Mouse (Mus musculus) stomach, postnatal 0 days (tissue): ENCODE results near the gene Gm10192. TPM values are rescaled to one million over a fixed set of nuclear protein-coding genes. Genes with fewer than 3 reads are reported as not detected.

Experiments
- ATAC-seq: fragments of 200-750 bp; cut with Nextera tagmentation; 2 replicates; pipeline ENCODE4 v1.8.0; 2017; ENCODE audit not compliant: low FRiP score, low TSS enrichment
- DNase-seq: peaks from one replicate; pipeline ENCODE4 v3.0.0-alpha.2; 2016; ENCODE audit warnings: low spot score
- H3K27ac ChIP-seq: fragments of 300-500 bp; sonication (generic); replicated peaks from 2 replicates; pipeline ENCODE4 v1.5.1; 2014; ENCODE audit warnings: mild to moderate bottlenecking, control low read depth
- H3K27me3 ChIP-seq: fragments of 300-500 bp; sonication (generic); 2 replicates; pipeline ENCODE4 v1.6.1; 2014; ENCODE audit warnings: low read length; ENCODE audit not compliant: control insufficient read depth, insufficient read depth
- H3K36me3 ChIP-seq: fragments of 300-500 bp; sonication (generic); 2 replicates; pipeline ENCODE4 v1.6.1; 2014; ENCODE audit warnings: low read length, mixed read lengths; ENCODE audit not compliant: control insufficient read depth, insufficient read depth
- H3K4me1 ChIP-seq: fragments of 300-500 bp; sonication (generic); replicated peaks from 2 replicates; pipeline ENCODE4 v1.6.1; 2014; ENCODE audit warnings: antibody characterized with exemption; ENCODE audit not compliant: control insufficient read depth, insufficient read depth
- H3K4me2 ChIP-seq: fragments of 300-500 bp; sonication (generic); replicated peaks from 2 replicates; pipeline ENCODE4 v1.6.1; 2014; ENCODE audit warnings: low read depth, mild to moderate bottlenecking, control low read depth, moderate library complexity
- H3K4me3 ChIP-seq: fragments of 300-500 bp; sonication (generic); 2 replicates; pipeline ENCODE4 v1.5.1; 2014; ENCODE audit warnings: low read depth, low read length, control low read depth
- H3K9ac ChIP-seq: fragments of 300-500 bp; sonication (generic); 2 replicates; pipeline ENCODE4 v1.6.1; 2014; ENCODE audit warnings: mild to moderate bottlenecking, low read length, control low read depth, mixed read lengths
- H3K9me3 ChIP-seq: fragments of 300-500 bp; sonication (generic); 2 replicates; pipeline ENCODE4 v1.6.1; 2016; ENCODE audit warnings: low read length; ENCODE audit not compliant: control insufficient read depth
- CTCF ChIP-seq: IDR thresholded peaks from 2 replicates; pipeline ENCODE4 v1.5.1; 2016; ENCODE audit warnings: antibody characterized with exemption, low read depth, mild to moderate bottlenecking, moderate library complexity
- EP300 ChIP-seq: optimal IDR thresholded peaks from 2 replicates; pipeline ENCODE3; 2016; ENCODE audit warnings: antibody characterized with exemption
- WGBS: fragments of 180-500 bp; shearing (Covaris S2); extraction: QIAGEN DNeasy Blood & Tissue Kit; methylation state at CpG from one replicate; pipeline ENCODE4 v1.1.7; 2014; 5-methylcytosine and 5-hydroxymethylcytosine counted together
- polyA plus RNA-seq: library from polyadenylated mRNA; unstranded; fragments of >200 nt; fragmentation: Nextera tagmentation; extraction: Ambion mirVana; gene quantifications from 2 replicates; pipeline ENCODE4 v1.2.1, GENCODE M21; 2015

The Gm10192 gene
- polyA plus RNA-seq, 1 experiment from 2014 or later: not detected

- H3K9me3 ChIP-seq: no peaks in the 10 kb centered on the region
- H3K4me1 ChIP-seq: no peaks in the 10 kb centered on the region
- H3K9ac ChIP-seq: no peak overlapping the region
- no peak for DNase-seq
- no peak for ATAC-seq
- 91% methylated on average over 2 of the region's 2 CpGs for WGBS
- no peaks in the 10 kb centered on the region for H3K36me3 ChIP-seq
- H3K4me2 ChIP-seq: no peak overlapping the region
- no peaks in the 10 kb centered on the region for H3K27me3 ChIP-seq
- TF ChIP-seq EP300 (no peak), CTCF (no peak)
- H3K4me3 ChIP-seq: no peak overlapping the region
- H3K27ac ChIP-seq: no peak overlapping the region
Measured at GRCm38 (mm10) chr4:97142484-97142883, 40.5 kb downstream of the Gm10192 start.
